ENCODE assay signal across 8 mouse cellular contexts in the genomic region with DNA sequence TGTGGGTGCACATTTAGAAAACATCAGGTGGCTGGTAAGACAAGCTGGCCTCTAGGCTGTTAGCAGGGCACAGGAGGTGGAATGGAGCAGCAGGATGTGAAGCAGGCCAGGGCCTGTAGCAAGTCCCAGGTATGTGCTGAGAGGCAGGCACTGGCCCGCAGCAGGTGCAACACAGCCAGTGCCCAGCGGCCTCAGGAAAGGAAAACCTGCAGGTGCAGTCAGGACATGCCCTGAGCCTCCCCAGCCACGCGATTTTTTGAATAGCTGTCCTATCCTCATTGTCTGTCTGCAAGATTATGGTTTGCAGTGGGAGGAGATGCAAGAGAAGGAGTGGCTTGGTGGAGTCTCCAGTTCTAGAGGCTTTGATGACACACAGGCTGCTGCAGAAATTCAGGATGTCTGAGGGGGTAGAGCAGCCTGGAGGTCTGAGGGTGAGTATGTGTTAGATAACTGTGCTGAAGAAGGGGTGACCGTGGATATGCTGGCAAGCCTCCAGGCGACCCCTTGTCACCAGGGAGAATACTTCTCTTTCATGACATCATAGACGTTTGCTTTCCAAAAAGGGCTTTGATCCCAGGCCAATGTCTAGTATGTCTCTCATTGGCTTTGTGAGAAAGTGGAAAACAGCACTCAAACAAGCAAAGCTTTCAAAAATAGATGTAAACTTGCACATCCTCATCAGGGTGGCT. TPM values are rescaled to one million over a fixed set of nuclear protein-coding genes. Genes with fewer than 3 reads are reported as not detected.
A peak's percentile ranks its signal among the peaks of the same experiment; 100 is the strongest.
DNase-seq lines count a peak whose midpoint lies in the region; ATAC-seq and TF ChIP-seq lines count a peak whose summit lies in the region.
"Not testable (repeated sequence)": the region's sequence is repeated elsewhere in the genome, so short reads cannot be mapped to it uniquely, and the experiment has no call there.
"Had no signal": no experiment of that assay in that cellular context is flagged by ENCODE, and none has a peak within 500 bp of the region (broad histone marks: within the 10 kb centered on the region; RNA-seq: fewer than 3 reads in every experiment).

No protein-coding gene starts in this region.

- not testable (repeated sequence) for H3K4me2 ChIP-seq in heart, embryonic 15.5 days; kidney, embryonic 14.5 days (replicated peaks; ENCODE audit: low read depth, low read length); limb, embryonic 12.5 days; lung, postnatal 0 days (replicated peaks; ENCODE audit: low read depth, low read length); stomach, embryonic 14.5 days (replicated peaks; ENCODE audit: low read depth, low read length)

- H3K9ac ChIP-seq in heart, embryonic 15.5 days; kidney, embryonic 14.5 days (ENCODE audit: low read depth, low read length); limb, embryonic 12.5 days (replicated peaks); lung, postnatal 0 days (replicated peaks; ENCODE audit: low read depth); stomach, embryonic 14.5 days (replicated peaks; ENCODE audit: low read depth, low read length): not testable (repeated sequence)

- TF ChIP-seq EP300 in lung, postnatal 0 days (IDR thresholded peaks at IDR 0.05), result 0 out of 2 replicates have a peak, but pooled peaks have one; percentile 32

- H3K4me1 ChIP-seq in heart, embryonic 15.5 days (replicated peaks); kidney, embryonic 14.5 days (ENCODE audit: control insufficient read depth, insufficient read depth, low read length); limb, embryonic 12.5 days (replicated peaks); lung, postnatal 0 days (ENCODE audit: insufficient read depth, low read depth, low read length); stomach, embryonic 14.5 days (ENCODE audit: control insufficient read depth, insufficient read depth, low read length): not testable (repeated sequence)

- TF ChIP-seq CTCF in lung, postnatal 0 days (IDR thresholded peaks at IDR 0.05), result not testable (repeated sequence)

- not testable (repeated sequence) for H3K27me3 ChIP-seq in heart, embryonic 15.5 days; kidney, embryonic 14.5 days (ENCODE audit: control insufficient read depth, insufficient read depth, low read length); limb, embryonic 12.5 days; lung, postnatal 0 days (replicated peaks; ENCODE audit: insufficient read depth, low read length); stomach, embryonic 14.5 days (ENCODE audit: control insufficient read depth, insufficient read depth, low read length)

- DNase-seq in adrenal gland, postnatal 14 days, result peak; percentile 18
- DNase-seq in gastrocnemius, postnatal 14 days, result peak; percentile 10
- DNase-seq in lung, postnatal 0 days (ENCODE audit: low spot score), result peak; percentile 56

- peak overlapping the region; percentile 34 for H3K27ac ChIP-seq in heart, embryonic 15.5 days
- H3K27ac ChIP-seq in kidney, embryonic 14.5 days (ENCODE audit: low read depth, low read length), result peak overlapping the region; percentile 51; the same call in 1 of the 2 replicates
- H3K27ac ChIP-seq in limb, embryonic 12.5 days; lung, postnatal 0 days (ENCODE audit: low read length): not testable (repeated sequence)
- peak overlapping the region; percentile 29; the same call in 1 of the 2 replicates for H3K27ac ChIP-seq in stomach, embryonic 14.5 days (ENCODE audit: low read length)

- ATAC-seq in heart, embryonic 15.5 days (replicated peaks; ENCODE audit: insufficient number of reproducible peaks, insufficient read depth, low FRiP score, low read depth), result peak; percentile 44; the same call in 1 of the 2 replicates
- peak; percentile 54 for ATAC-seq in kidney, embryonic 14.5 days (ENCODE audit: low FRiP score, low TSS enrichment)
- peak; percentile 52; the same call in 1 of the 2 replicates for ATAC-seq in limb, embryonic 12.5 days (ENCODE audit: insufficient number of reproducible peaks, insufficient read depth, low FRiP score, low TSS enrichment, low read depth)
- peak; percentile 50 for ATAC-seq in lung, postnatal 0 days
- peak; percentile 43; the same call in 1 of the 2 replicates for ATAC-seq in stomach, embryonic 14.5 days (ENCODE audit: insufficient number of reproducible peaks, insufficient read depth, low FRiP score, low read depth)

- not testable (repeated sequence) for H3K36me3 ChIP-seq in heart, embryonic 15.5 days; kidney, embryonic 14.5 days (ENCODE audit: control insufficient read depth, insufficient read depth, low read length); limb, embryonic 12.5 days; lung, postnatal 0 days (ENCODE audit: insufficient read depth, low read length); stomach, embryonic 14.5 days (ENCODE audit: control insufficient read depth, insufficient read depth, low read length)

- intact Hi-C loops in gastrocnemius, postnatal 14 days (cut with DNase I; ENCODE audit: low total_unique reads), result not testable (repeated sequence)

- not testable (repeated sequence) for H3K9me3 ChIP-seq in heart, embryonic 15.5 days (replicated peaks); kidney, embryonic 14.5 days (ENCODE audit: control insufficient read depth, low read length); limb, embryonic 12.5 days; lung, postnatal 0 days (ENCODE audit: low read length); stomach, embryonic 14.5 days (ENCODE audit: control insufficient read depth, low read depth, low read length)

- 29% methylated on average over 7 of the region's 7 CpGs for WGBS in heart, embryonic 15.5 days
- WGBS in kidney, embryonic 14.5 days, result 54% methylated on average over 7 of the region's 7 CpGs
- 59% methylated on average over 7 of the region's 7 CpGs for WGBS in limb, embryonic 12.5 days
- 31% methylated on average over 7 of the region's 7 CpGs for WGBS in lung, postnatal 0 days
- 55% methylated on average over 7 of the region's 7 CpGs for WGBS in stomach, embryonic 14.5 days

- not testable (repeated sequence) for H3K4me3 ChIP-seq in heart, embryonic 15.5 days; kidney, embryonic 14.5 days (ENCODE audit: low read length); limb, embryonic 12.5 days (replicated peaks); lung, postnatal 0 days (ENCODE audit: low read depth, low read length); stomach, embryonic 14.5 days (ENCODE audit: low read depth, low read length)

RNA-seq across cellular contexts. Expression of a gene that starts 30.2 kb away (rescaled TPM):
- 1.9 and 2.2 TPM in 2 replicates for total RNA-seq in adrenal gland, postnatal 14 days (2021)
- not detected for total RNA-seq in gastrocnemius, postnatal 14 days (2021)
- polyA plus RNA-seq in heart, embryonic 15.5 days (2015; fragmentation: Nextera tagmentation; extraction: Ambion mirVana), result 1.4 and 1.9 TPM in 2 replicates
- polyA plus RNA-seq in kidney, embryonic 14.5 days (2014; fragmentation: Nextera tagmentation; extraction: Ambion mirVana), result 3.2 and 5.0 TPM in 2 replicates
- 8.4 and 9.8 TPM in 2 replicates for polyA plus RNA-seq in limb, embryonic 12.5 days (2016; fragmentation: Nextera tagmentation; extraction: Ambion mirVana)
- 11.4 and 14.6 TPM in 2 replicates for polyA plus RNA-seq in lung, postnatal 0 days (2015; fragmentation: Nextera tagmentation; extraction: Ambion mirVana)
- 19.5 and 20.4 TPM in 2 replicates for polyA plus RNA-seq in stomach, embryonic 14.5 days (2014; fragmentation: Nextera tagmentation; extraction: Ambion mirVana)
- total RNA-seq: granulocyte monocyte progenitor cell, adult 5-6 weeks had no signal
